Mouse (Mus musculus) bone marrow macrophage, adult 2 months (primary cell): ENCODE measurements around the gene Gas2l3.

Source experiments
- CTCF ChIP-seq: IDR thresholded peaks from 2 replicates; pipeline ENCODE4 v1.5.1; 2012; ENCODE audit warnings: low read depth, mild to moderate bottlenecking, low read length, moderate library complexity
- POLR2A ChIP-seq: IDR thresholded peaks from 2 replicates; pipeline ENCODE4 v1.6.1; 2012; ENCODE audit warnings: mild to moderate bottlenecking, low read depth, low read length, borderline replicate concordance

GRCm38 (mm10) chr10:89407551-89407950 lies 36.2 kb downstream of the Gas2l3 start:
- no peak for TF ChIP-seq POLR2A
- TF ChIP-seq CTCF = no peak
